Mouse (Mus musculus): ENCODE results near the gene Elovl3.

DNA sequence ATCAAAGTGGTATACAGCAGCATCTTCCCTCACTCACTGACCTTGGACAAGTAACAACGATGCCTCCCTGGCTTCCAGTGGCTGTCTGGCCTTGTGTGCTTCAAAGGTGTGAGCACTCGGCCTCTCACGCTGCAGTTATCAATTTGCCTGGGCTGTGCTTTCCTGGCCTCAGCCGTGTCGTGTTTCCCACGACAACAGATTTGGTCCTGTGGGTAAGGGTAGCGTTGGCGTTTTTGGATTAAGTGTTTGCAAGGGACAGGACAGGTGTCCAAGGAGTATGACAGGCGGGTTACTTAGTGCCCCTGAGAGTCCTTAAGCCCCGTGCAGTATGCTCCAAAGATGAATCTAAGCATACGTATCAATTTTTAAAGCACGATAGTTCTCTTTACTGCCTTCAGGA lies 17.4 kb downstream of the Elovl3 start:
- TF ChIP-seq CTCF (IDR thresholded peaks at IDR 0.05; ENCODE audit: control insufficient read depth, insufficient read depth, insufficient read length) (no peak), MAX (IDR thresholded peaks at IDR 0.05) (no peak), USF1 (IDR thresholded peaks at IDR 0.05; ENCODE audit: low read depth) (no peak), MYOD1 (IDR thresholded peaks at IDR 0.05; ENCODE audit: control insufficient read depth, insufficient read length, low read depth) (no peak), MYOG (IDR thresholded peaks at IDR 0.05; ENCODE audit: control insufficient read depth, extremely low read depth, insufficient read length) (no peak)

Measured in C2C12 (cell line).